In the genomic region with DNA sequence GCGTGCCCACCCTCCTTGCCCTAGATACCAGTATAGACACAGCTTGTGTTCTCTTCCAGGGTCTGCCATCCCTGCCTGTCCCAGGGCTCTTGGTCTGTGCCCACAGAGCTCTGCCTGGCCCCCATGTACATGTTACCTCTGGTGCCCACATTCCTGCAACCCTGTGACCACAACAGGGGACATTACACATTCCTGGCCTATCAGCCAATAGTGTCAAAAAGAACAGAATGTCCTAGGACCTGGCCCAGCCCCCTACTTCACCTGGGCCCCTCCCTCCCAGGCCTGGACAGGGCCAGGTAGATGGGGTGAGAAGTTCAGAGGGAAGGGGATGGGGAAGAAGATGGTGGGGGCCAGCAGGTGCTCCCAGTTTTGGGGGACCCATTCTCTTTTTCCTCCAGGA, we compare ENCODE assay signal across 11 mouse cellular contexts. TPM values are rescaled to one million over a fixed set of nuclear protein-coding genes. Genes with fewer than 3 reads are reported as not detected.
DNase-seq lines count a peak whose midpoint lies in the region; ATAC-seq and TF ChIP-seq lines count a peak whose summit lies in the region.
"Had no signal": no experiment of that assay in that cellular context is flagged by ENCODE, and none has a peak within 500 bp of the region (broad histone marks: within the 10 kb centered on the region; RNA-seq: fewer than 3 reads in every experiment).

A gene (plus strand): TSS at position 337 of the 400 bp plus-strand sequence.

- TF ChIP-seq POLR2A in kidney, adult 2 months (IDR thresholded peaks at IDR 0.05; ENCODE audit: low read depth, low read length), result no peak
- no peak for TF ChIP-seq POLR2A in small intestine, adult 2 months (IDR thresholded peaks at IDR 0.05; ENCODE audit: low read depth, low read length)

- H3K4me3 ChIP-seq in megakaryocyte, embryonic 14.5 days (replicated peaks), result peak within 1 kb of the TSS; percentile 40
- H3K4me3 ChIP-seq in kidney, adult 2 months (ENCODE audit: insufficient read depth, low read depth, low read length), result peak within 1 kb of the TSS; percentile 57
- H3K4me3 ChIP-seq in limb, embryonic 13.5 days, result no peak within 1 kb of the TSS
- H3K4me3 ChIP-seq in small intestine, adult 2 months (ENCODE audit: low read depth, low read length), result peak within 1 kb of the TSS; percentile 46
- H3K4me3 ChIP-seq: neural tube, embryonic 13.5 days had no signal

- H3K36me3 ChIP-seq in megakaryocyte, embryonic 14.5 days (replicated peaks; ENCODE audit: low read length), result no peaks in the 10 kb centered on the region
- H3K36me3 ChIP-seq in kidney, adult 2 months (ENCODE audit: control insufficient read depth, insufficient read depth, low read length), result no peaks in the 10 kb centered on the region
- H3K36me3 ChIP-seq in limb, embryonic 13.5 days, result no peaks in the 10 kb centered on the region
- no peaks in the 10 kb centered on the region for H3K36me3 ChIP-seq in small intestine, adult 2 months (ENCODE audit: control insufficient read depth, insufficient read depth, low read length)
- H3K36me3 ChIP-seq: neural tube, embryonic 13.5 days had no signal

- no peaks in the 10 kb centered on the region for H3K9me3 ChIP-seq in megakaryocyte, embryonic 14.5 days
- no peaks in the 10 kb centered on the region for H3K9me3 ChIP-seq in limb, embryonic 13.5 days
- H3K9me3 ChIP-seq: neural tube, embryonic 13.5 days had no signal

- H3K27ac ChIP-seq in kidney, adult 2 months (ENCODE audit: insufficient read depth, low read depth, low read length), result peak within 1 kb of the TSS; percentile 92
- no peak within 1 kb of the TSS for H3K27ac ChIP-seq in limb, embryonic 13.5 days
- H3K27ac ChIP-seq in small intestine, adult 2 months (ENCODE audit: insufficient read depth, low read depth, low read length), result 0 out of 2 replicates have a peak within 1 kb of the TSS, but pooled peaks have one; percentile 13
- H3K27ac ChIP-seq: neural tube, embryonic 13.5 days had no signal

- 0 out of 2 replicates have a peak within 1 kb of the TSS, but pooled peaks have one; percentile 16 for H3K4me2 ChIP-seq in limb, embryonic 13.5 days (replicated peaks)
- H3K4me2 ChIP-seq: neural tube, embryonic 13.5 days had no signal

- WGBS in kidney, adult 2 months, result 96% methylated on average over 1 of the region's 1 CpGs
- 73% methylated on average over 1 of the region's 1 CpGs for WGBS in limb, embryonic 13.5 days
- 100% methylated on average over 1 of the region's 1 CpGs for WGBS in small intestine, adult 2 months

- no peak for TF ChIP-seq CTCF in kidney, adult 2 months (conservative IDR thresholded peaks at IDR 0.05; ENCODE audit: insufficient read depth, insufficient read length, low read depth, low read length)
- no peak for TF ChIP-seq CTCF in small intestine, adult 2 months (IDR thresholded peaks at IDR 0.05; ENCODE audit: extremely low read depth, insufficient read length, insufficient replicate concordance, low read depth, low read length)

- no peak for ATAC-seq in megakaryocyte, adult 5-6 weeks (ENCODE audit: poor library complexity, severe bottlenecking)
- no peak for ATAC-seq in limb, embryonic 13.5 days (ENCODE audit: low FRiP score, low read depth)
- ATAC-seq: forebrain, postnatal 0 days had no signal

- H3K9ac ChIP-seq in limb, embryonic 13.5 days, result no peak within 1 kb of the TSS
- H3K9ac ChIP-seq: forebrain, postnatal 0 days; neural tube, embryonic 13.5 days had no signal

- peaks cover 13% of the 10 kb centered on the region for H3K4me1 ChIP-seq in megakaryocyte, embryonic 14.5 days
- H3K4me1 ChIP-seq in kidney, adult 2 months (ENCODE audit: control insufficient read depth, insufficient read depth, low read length), result 0 out of 2 replicates have a peak, but pooled peaks cover 5% of the 10 kb centered on the region
- 0 out of 2 replicates have a peak, but pooled peaks cover 8% of the 10 kb centered on the region for H3K4me1 ChIP-seq in limb, embryonic 13.5 days
- H3K4me1 ChIP-seq in small intestine, adult 2 months (ENCODE audit: control insufficient read depth, insufficient read depth, insufficient read length, low read length), result peaks cover 6% of the 10 kb centered on the region; the same call in 1 of the 2 replicates
- H3K4me1 ChIP-seq: neural tube, embryonic 13.5 days had no signal

- peak; percentile 78 for DNase-seq in kidney, adult 2 months
- no peak for DNase-seq in spleen, postnatal 10 days (ENCODE audit: low spot score in 2 of 2)
- DNase-seq in natural killer cell, adult 2 months (ENCODE audit: low spot score in 2 of 2), result no peak
- DNase-seq: cerebellum, postnatal 36 days; forebrain, postnatal 0 days; spleen, adult 18-20 months had no signal

- peaks cover 81% of the 10 kb centered on the region for H3K27me3 ChIP-seq in megakaryocyte, embryonic 14.5 days (replicated peaks)
- no peaks in the 10 kb centered on the region for H3K27me3 ChIP-seq in kidney, adult 2 months (replicated peaks; ENCODE audit: control insufficient read depth, insufficient read depth, low read length)
- peaks cover 51% of the 10 kb centered on the region for H3K27me3 ChIP-seq in limb, embryonic 13.5 days
- H3K27me3 ChIP-seq in small intestine, adult 2 months (ENCODE audit: control insufficient read depth, insufficient read depth, low read length), result no peaks in the 10 kb centered on the region

RNA-seq across cellular contexts. Expression of the gene that starts here (rescaled TPM):
- polyA plus RNA-seq in megakaryocyte, embryonic 14.5 days (2012; ENCODE audit: insufficient read depth, low replicate concordance), result 0.39 TPM in 1 of 2 replicates, not detected in the other
- 9.0 and 9.5 TPM in 2 replicates for total RNA-seq in megakaryocyte, adult 5-6 weeks (2015)
- 0.99 and 1.6 TPM in 2 replicates for total RNA-seq in megakaryocyte, adult 5-6 weeks (2017)
- polyA plus RNA-seq in kidney, adult 2 months (2012; rRNA removed), result 83.5 and 89.5 TPM in 2 replicates
- polyA plus RNA-seq in limb, embryonic 13.5 days (2015; fragmentation: Nextera tagmentation; extraction: Ambion mirVana), result 1.1 and 1.4 TPM in 2 replicates
- polyA plus RNA-seq in small intestine, adult 2 months (2012; rRNA removed), result 11.7 and 11.9 TPM in 2 replicates
